Mouse (Mus musculus): ENCODE measurements around the gene Csad.

Gene Csad

DNA sequence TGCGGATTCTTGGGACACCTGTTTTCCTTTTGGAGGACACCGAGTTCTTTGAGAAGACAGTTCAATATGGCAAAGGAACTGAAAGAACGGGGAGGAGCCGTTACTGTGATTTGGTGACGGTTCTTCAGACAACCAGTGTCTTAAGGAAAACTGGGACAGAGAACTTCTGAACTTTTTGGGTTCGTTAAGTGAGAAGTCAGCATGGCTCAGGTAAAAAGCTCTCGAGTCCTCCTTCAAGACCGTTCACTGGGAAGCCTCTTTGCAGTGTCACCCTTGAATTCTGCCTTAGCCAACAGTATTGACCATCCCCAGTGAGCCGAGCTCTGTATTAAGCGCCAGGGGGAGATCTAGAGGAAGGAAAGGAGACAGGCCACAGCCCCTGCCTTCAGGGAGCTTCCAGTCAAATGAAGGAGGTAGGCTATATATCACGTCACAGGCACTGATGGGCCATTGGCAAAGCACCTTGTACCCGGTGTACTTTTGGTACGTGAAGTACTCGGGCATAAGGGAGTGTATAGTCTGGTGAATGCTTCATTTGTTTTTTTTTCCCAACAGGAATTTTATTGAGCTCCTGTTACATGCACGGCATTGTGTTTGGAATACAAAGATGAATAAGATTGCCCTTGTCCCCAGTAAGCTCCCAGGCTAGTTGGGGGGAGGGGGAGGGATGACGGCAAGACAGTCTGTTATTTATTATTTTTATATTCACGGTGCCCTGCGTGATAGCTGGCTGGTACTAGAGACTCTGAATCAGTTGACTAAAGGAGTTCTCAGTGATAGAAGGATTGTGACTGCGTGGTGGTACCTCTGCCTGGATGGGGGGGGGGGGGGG, at the start of gene Csad:
Gene Csad (minus strand): TSS at position 51 of the 832 bp plus-strand sequence.
- no peak for DNase-seq (ENCODE audit: low read depth, low spot score)

GRCm38 (mm10) chr15:102250521-102250920, 46.0 kb upstream of the Csad start:
- no peak for DNase-seq (ENCODE audit: low read depth, low spot score)

DNA sequence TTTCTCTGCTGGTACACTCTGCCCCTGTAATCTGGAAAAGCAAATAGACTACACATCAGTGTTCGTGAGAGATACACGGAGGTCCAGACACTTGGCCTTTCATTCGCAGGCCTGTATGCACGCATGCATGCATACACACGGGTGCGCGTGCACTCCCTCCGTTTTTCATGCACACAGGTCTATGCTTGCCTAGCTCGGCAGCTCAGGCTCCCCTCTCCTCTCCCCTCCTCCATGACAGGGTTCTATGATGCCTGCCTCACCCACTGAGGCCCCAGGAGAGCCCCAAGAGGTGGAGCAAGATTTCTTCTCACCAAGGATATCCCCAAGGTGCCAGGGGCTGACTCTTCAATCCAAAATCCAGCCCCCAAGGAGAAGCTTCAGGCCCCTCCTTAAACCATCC, 45.4 kb upstream of the Csad start:
- no peak for DNase-seq (ENCODE audit: low read depth, low spot score)

DNA sequence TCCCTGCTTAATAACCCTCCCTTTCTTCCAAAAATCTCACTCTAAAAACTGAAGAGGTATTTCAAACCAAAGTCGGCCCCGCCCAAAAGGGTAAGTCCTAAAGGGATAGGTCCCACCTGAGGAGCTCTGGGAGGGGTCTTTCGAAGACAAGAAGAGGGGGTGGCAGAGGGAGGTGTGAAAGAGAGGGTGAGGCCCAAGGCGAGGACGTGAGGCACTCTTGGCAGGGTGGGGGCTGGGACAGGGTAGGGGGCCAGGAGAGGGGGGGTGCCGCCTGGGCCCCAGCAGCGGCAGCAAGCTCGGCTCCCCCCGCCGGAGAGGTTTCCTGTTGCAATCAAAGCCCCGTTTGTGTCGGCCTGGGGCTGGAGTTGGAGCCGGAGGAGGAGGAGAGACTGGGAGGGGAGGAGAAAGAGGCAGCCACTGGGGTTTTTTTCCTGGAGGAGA, 44.7 kb upstream of the Csad start:
- DNase-seq (ENCODE audit: low read depth, low spot score): no peak

DNA sequence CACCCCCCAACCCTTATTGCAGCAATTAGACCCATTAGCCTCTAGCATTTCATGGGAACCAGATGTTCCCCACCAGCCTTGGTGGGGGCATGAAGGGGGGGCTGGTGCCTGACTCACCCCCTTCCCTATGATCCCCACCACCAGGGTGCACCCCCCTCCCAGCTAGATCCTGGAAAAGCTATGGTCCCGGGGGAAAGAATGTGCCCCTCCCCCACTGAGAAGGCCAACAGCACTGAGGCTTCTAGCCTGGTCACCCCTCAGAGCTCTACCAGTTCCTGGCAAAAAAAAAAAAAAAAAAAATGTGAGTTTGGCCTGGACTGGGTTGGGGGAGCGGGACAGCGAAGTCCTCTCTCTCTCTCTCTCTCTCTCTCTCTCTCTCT, 44.3 kb upstream of the Csad start:
- no peak for DNase-seq (ENCODE audit: low read depth, low spot score)

DNA sequence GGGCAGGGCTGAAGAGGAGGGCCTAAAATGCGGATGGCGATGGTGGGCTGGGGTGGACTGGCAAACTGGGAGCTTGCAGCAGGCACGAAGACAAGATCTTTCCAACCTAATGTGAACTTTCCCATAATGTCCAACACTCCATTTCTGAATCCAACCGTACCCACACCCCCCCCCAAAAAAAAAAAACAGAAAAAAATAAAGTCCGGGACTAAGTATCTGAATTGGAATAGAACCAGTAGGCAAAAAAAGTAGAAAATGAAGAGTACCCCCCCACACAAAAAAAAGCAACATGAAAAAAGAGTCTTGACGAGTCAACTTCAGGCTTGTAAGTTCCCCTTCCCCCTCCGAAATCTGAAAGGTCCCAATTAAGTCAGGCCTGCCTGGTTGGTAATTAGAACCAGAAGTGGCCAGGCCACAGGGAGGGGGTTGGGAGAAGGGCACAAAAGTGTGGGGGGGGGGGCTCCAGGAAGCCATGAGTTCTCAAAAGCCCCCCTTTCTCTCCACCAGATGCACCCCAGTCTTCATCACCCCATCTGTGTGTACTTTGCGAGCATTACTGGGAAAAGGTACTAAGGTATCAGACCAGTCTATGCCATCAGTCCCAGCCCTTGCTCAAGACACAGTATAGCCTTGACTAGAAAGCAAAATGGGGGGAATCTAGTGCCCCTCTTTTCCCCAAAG, 43.7 kb upstream of the Csad start:
- no peak for DNase-seq (ENCODE audit: low read depth, low spot score)

- DNase-seq (ENCODE audit: low read depth, low spot score): no peak
Observed at GRCm38 (mm10) chr15:102247252-102248130, 43.0 kb upstream of the Csad start.

DNA sequence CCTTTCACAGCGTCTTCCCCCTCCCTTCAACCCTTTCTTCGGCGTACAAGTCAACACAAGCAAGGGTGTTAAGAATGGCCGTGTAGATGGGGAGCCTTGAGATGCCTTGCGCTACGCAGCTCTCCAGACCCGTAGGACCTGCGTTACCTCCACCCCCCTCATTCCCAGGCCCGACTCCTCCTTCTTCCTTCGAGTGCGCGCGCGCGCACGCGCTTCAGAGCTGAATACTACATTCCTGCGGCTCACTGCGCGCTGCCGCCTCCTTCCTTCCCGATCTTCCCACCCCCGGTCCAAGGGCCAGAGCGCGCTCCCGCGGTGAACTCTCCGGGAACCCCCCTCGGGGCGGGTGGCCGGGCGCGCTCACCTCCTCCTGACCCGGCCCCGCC, 42.3 kb upstream of the Csad start:
- DNase-seq (ENCODE audit: low read depth, low spot score): peak; percentile 86

- DNase-seq (ENCODE audit: low read depth, low spot score): peak; percentile 85
Observed at GRCm38 (mm10) chr15:102245891-102246741, 41.6 kb upstream of the Csad start.

DNA sequence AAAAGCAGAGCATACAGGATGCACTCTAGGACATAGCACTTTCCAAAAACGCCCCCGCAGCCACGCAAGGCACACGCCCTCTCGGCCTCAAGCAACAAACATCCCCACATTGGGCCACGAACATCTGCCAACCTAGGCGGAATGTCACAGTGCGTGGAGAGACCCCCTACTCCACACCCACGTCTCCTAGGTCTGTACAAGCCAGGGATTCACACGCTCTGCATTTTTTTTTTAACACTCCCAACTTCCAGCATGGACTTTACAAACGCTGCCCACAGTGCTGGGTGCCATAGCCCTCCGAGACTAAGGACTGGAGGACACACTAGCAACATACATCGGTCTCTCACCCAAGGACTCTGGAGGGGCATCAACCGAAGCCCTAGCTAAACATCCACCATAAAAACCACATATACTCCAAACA, 40.9 kb upstream of the Csad start:
- no peak for DNase-seq (ENCODE audit: low read depth, low spot score)

DNA sequence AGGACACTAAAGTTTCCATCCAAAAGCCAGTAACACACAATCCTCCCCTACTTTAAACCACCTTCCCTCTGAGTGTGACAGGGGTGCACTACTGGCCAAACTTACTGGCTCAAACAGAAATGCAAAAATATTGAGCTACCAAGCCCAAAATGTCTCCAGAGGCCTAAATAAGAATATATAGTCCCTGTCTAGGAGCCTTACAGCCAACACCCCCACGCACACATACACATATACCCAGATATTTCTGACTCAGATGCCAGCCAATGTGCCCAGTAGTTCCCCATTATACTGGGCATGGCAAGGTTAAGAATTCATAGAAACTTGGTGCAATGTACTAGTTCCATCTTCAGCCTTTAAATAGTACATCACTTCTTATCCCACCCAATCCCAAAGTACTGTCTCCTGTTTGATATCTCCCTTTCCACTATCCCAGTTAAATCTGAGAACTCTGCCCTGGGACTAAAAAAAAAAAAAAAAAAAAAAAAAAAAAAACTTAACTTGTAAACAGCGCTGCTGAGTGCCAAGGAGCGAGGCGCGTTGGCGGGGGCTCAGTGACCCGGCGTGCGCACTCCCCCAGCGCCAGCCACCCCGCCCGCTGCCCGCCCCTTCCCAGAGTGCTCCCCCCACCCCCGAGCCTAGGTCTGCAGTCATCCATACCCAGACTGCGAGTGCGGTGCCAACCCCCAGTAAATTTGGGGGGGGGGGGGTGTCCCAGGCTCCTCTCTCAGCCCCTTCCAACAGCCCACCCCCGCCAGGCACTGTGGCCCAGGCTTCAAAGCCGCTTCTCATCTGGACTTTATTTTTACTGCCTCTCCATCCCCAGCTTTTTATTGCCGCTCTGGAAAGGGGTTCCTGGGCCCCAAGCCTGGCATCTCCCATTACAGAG, 40.0 kb upstream of the Csad start:
- no peak for DNase-seq (ENCODE audit: low read depth, low spot score)

- no peak for DNase-seq (ENCODE audit: low read depth, low spot score)
Observed at GRCm38 (mm10) chr15:102243229-102244190, 39.0 kb upstream of the Csad start.

DNA sequence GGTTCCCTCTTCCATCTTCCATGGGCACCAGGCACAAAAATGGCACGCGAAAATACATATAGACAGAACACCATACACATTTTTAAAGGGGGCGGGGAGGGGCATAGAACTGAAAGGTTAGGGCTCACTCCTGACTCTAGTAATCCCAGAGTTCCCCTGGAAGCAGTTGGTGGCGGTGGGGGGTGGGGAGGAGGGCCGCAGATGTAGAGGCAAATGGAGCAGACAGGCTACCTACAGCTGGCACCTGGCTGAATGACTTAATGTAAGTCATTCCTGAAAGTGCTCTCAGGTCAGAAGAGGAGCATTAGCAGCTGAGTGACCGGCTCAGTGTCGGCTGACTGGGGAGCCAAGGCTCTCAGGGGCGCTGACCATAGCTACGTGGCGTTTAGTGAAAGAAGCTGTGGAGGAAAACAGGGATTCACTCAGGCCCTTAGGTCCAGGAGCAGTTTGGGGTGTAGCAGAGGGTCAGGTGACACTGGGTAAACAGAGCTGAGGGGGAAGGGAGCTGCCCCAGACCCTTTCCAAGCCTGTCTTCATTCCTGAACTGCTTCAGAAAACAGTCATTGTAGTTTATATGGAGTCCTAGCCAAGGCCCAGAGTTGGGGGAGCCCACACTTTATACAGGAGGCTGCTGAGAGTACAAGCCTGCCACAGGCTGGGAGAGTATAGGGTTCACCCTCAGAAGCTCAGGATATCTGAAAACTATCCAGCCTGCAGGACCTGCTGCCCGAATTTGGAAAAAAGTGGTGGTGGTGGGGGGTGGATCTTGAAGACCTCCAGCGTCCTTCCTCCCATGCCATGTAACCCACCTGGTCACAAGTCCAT, 38.1 kb upstream of the Csad start:
- DNase-seq (ENCODE audit: low read depth, low spot score): no peak

GRCm38 (mm10) chr15:102240607-102241006, 36.1 kb upstream of the Csad start:
- no peak for DNase-seq (ENCODE audit: low read depth, low spot score)

- DNase-seq (ENCODE audit: low read depth, low spot score): no peak
Observed at GRCm38 (mm10) chr15:102239851-102240250, 35.3 kb upstream of the Csad start.

DNA sequence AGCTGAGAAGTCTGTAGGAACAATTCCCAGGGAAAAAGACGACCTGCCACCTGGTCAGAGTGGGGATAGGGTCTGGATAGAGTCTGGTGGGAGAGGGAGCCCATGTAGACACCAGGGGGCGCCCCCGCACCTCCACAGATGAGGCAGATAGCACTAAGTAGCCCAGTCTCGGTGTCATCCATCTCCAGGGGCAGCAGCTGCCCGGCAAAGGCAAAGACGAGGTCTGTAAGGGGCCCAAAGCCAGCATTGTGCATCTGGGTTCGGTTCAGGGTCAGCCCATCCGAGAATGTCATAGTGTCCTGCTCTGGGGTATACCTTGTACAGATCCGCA, 34.7 kb upstream of the Csad start:
- DNase-seq (ENCODE audit: low read depth, low spot score): no peak

GRCm38 (mm10) chr15:102238543-102239259, 34.2 kb upstream of the Csad start:
- DNase-seq (ENCODE audit: low read depth, low spot score): no peak
